Mouse (Mus musculus) embryonic fibroblast, embryonic 13.5 days (primary cell): ENCODE measurements around the gene L1td1.

Experiments
- CTCF ChIP-seq: IDR thresholded peaks from 2 replicates; pipeline ENCODE4 v1.5.1; 2011; ENCODE audit warnings: mild to moderate bottlenecking, control low read depth, low read length, moderate library complexity, borderline replicate concordance; ENCODE audit not compliant: insufficient read depth
- POLR2A ChIP-seq: IDR thresholded peaks from 2 replicates; pipeline ENCODE4 v1.6.1; 2011; ENCODE audit warnings: low read depth, mild to moderate bottlenecking, control low read depth, low read length, moderate library complexity

GRCm38 (mm10) chr4:98758012-98758821 is 31.7 kb downstream of the L1td1 start:
- no peak for TF ChIP-seq CTCF
- TF ChIP-seq POLR2A = no peak
